Mouse (Mus musculus): ENCODE data around the gene Tbc1d4. TPM values are rescaled to one million over a fixed set of nuclear protein-coding genes. Genes with fewer than 3 reads are reported as not detected.

Gene Tbc1d4
- polyA plus RNA-seq, 1 experiment from 2014 or later, result 4.3 TPM

- Histone ChIP-seq H3K9me3 (ENCODE audit: control insufficient read depth) (no peaks in the 10 kb centered on the region), H3K36me3 (ENCODE audit: control insufficient read depth, insufficient read depth) (peaks cover 5% of the 10 kb centered on the region; the same call in 1 of the 2 replicates), H3K4me1 (replicated peaks; ENCODE audit: control insufficient read depth, insufficient read depth, low read length) (no peaks in the 10 kb centered on the region), H3K27ac (ENCODE audit: low read depth, low read length) (no peak overlapping the region), H3K4me2 (replicated peaks; ENCODE audit: low read depth) (no peak overlapping the region), H3K9ac (ENCODE audit: low read depth, low read length) (no peak overlapping the region), H3K27me3 (replicated peaks; ENCODE audit: control insufficient read depth, insufficient read depth, low read length) (no peaks in the 10 kb centered on the region), H3K4me3 (ENCODE audit: low read depth, low read length) (no peak overlapping the region)
- no peak for TF ChIP-seq CTCF (IDR thresholded peaks at IDR 0.05; ENCODE audit: low read depth)
- ATAC-seq, result no peak
Measured at GRCm38 (mm10) chr14:101505805-101506204, 103.2 kb downstream of the Tbc1d4 start.

- ATAC-seq, result no peak
- TF ChIP-seq CTCF (IDR thresholded peaks at IDR 0.05; ENCODE audit: low read depth), result no peak
- Histone ChIP-seq H3K4me3 (ENCODE audit: low read depth, low read length) (no peak overlapping the region), H3K4me2 (replicated peaks; ENCODE audit: low read depth) (no peak overlapping the region), H3K4me1 (replicated peaks; ENCODE audit: control insufficient read depth, insufficient read depth, low read length) (no peaks in the 10 kb centered on the region), H3K9me3 (ENCODE audit: control insufficient read depth) (no peaks in the 10 kb centered on the region), H3K27ac (ENCODE audit: low read depth, low read length) (no peak overlapping the region), H3K27me3 (replicated peaks; ENCODE audit: control insufficient read depth, insufficient read depth, low read length) (no peaks in the 10 kb centered on the region), H3K9ac (ENCODE audit: low read depth, low read length) (no peak overlapping the region), H3K36me3 (ENCODE audit: control insufficient read depth, insufficient read depth) (peaks cover 5% of the 10 kb centered on the region; the same call in 1 of the 2 replicates)
- WGBS, result 91% methylated on average over 13 of the region's 13 CpGs
Measured at GRCm38 (mm10) chr14:101504473-101505200, 104.4 kb downstream of the Tbc1d4 start.

- no peak overlapping the region for H3K4me2 ChIP-seq (replicated peaks; ENCODE audit: low read depth)
- H3K4me3 ChIP-seq (ENCODE audit: low read depth, low read length), result no peak overlapping the region
- H3K36me3 ChIP-seq (ENCODE audit: control insufficient read depth, insufficient read depth), result peaks cover 5% of the 10 kb centered on the region; the same call in 1 of the 2 replicates
- no peaks in the 10 kb centered on the region for H3K9me3 ChIP-seq (ENCODE audit: control insufficient read depth)
- H3K4me1 ChIP-seq (replicated peaks; ENCODE audit: control insufficient read depth, insufficient read depth, low read length), result no peaks in the 10 kb centered on the region
- no peak overlapping the region for H3K27ac ChIP-seq (ENCODE audit: low read depth, low read length)
- WGBS, result 79% methylated on average over 3 of the region's 3 CpGs
- no peak for ATAC-seq
- H3K9ac ChIP-seq (ENCODE audit: low read depth, low read length), result no peak overlapping the region
- TF ChIP-seq CTCF (IDR thresholded peaks at IDR 0.05; ENCODE audit: low read depth), result no peak
- no peaks in the 10 kb centered on the region for H3K27me3 ChIP-seq (replicated peaks; ENCODE audit: control insufficient read depth, insufficient read depth, low read length)
Measured at GRCm38 (mm10) chr14:101503168-101503961, 105.6 kb downstream of the Tbc1d4 start.

GRCm38 (mm10) chr14:101501868-101502267 lies 107.1 kb downstream of the Tbc1d4 start:
- Histone ChIP-seq H3K9ac (ENCODE audit: low read depth, low read length) (no peak overlapping the region), H3K27me3 (replicated peaks; ENCODE audit: control insufficient read depth, insufficient read depth, low read length) (no peaks in the 10 kb centered on the region), H3K4me2 (replicated peaks; ENCODE audit: low read depth) (no peak overlapping the region), H3K4me1 (replicated peaks; ENCODE audit: control insufficient read depth, insufficient read depth, low read length) (no peaks in the 10 kb centered on the region), H3K27ac (ENCODE audit: low read depth, low read length) (no peak overlapping the region), H3K9me3 (ENCODE audit: control insufficient read depth) (no peaks in the 10 kb centered on the region), H3K36me3 (ENCODE audit: control insufficient read depth, insufficient read depth) (peaks cover under 1% of the 10 kb centered on the region; the same call in 1 of the 2 replicates), H3K4me3 (ENCODE audit: low read depth, low read length) (no peak overlapping the region)
- no peak for ATAC-seq
- WGBS, result 96% methylated on average over 6 of the region's 6 CpGs
- no peak for TF ChIP-seq CTCF (IDR thresholded peaks at IDR 0.05; ENCODE audit: low read depth)

GRCm38 (mm10) chr14:101501452-101501851 lies 107.5 kb downstream of the Tbc1d4 start:
- Histone ChIP-seq H3K4me3 (ENCODE audit: low read depth, low read length) (no peak overlapping the region), H3K9ac (ENCODE audit: low read depth, low read length) (no peak overlapping the region), H3K36me3 (ENCODE audit: control insufficient read depth, insufficient read depth) (no peaks in the 10 kb centered on the region), H3K9me3 (ENCODE audit: control insufficient read depth) (no peaks in the 10 kb centered on the region), H3K27me3 (replicated peaks; ENCODE audit: control insufficient read depth, insufficient read depth, low read length) (no peaks in the 10 kb centered on the region), H3K4me1 (replicated peaks; ENCODE audit: control insufficient read depth, insufficient read depth, low read length) (no peaks in the 10 kb centered on the region), H3K4me2 (replicated peaks; ENCODE audit: low read depth) (no peak overlapping the region), H3K27ac (ENCODE audit: low read depth, low read length) (no peak overlapping the region)
- TF ChIP-seq CTCF (IDR thresholded peaks at IDR 0.05; ENCODE audit: low read depth), result no peak
- no peak for ATAC-seq
- WGBS, result 90% methylated on average over 11 of the region's 11 CpGs

GRCm38 (mm10) chr14:101500826-101501225 lies 108.2 kb downstream of the Tbc1d4 start:
- Histone ChIP-seq H3K27me3 (replicated peaks; ENCODE audit: control insufficient read depth, insufficient read depth, low read length) (no peaks in the 10 kb centered on the region), H3K9me3 (ENCODE audit: control insufficient read depth) (no peaks in the 10 kb centered on the region), H3K27ac (ENCODE audit: low read depth, low read length) (no peak overlapping the region), H3K9ac (ENCODE audit: low read depth, low read length) (no peak overlapping the region), H3K4me3 (ENCODE audit: low read depth, low read length) (no peak overlapping the region), H3K4me1 (replicated peaks; ENCODE audit: control insufficient read depth, insufficient read depth, low read length) (no peaks in the 10 kb centered on the region), H3K4me2 (replicated peaks; ENCODE audit: low read depth) (no peak overlapping the region), H3K36me3 (ENCODE audit: control insufficient read depth, insufficient read depth) (no peaks in the 10 kb centered on the region)
- no peak for ATAC-seq
- 74% methylated on average over 11 of the region's 11 CpGs for WGBS
- TF ChIP-seq CTCF (IDR thresholded peaks at IDR 0.05; ENCODE audit: low read depth), result no peak

Measured in intestine, postnatal 0 days (tissue).